Mouse (Mus musculus): ENCODE measurements around the gene Pnliprp2.

Pnliprp2 gene

DNA sequence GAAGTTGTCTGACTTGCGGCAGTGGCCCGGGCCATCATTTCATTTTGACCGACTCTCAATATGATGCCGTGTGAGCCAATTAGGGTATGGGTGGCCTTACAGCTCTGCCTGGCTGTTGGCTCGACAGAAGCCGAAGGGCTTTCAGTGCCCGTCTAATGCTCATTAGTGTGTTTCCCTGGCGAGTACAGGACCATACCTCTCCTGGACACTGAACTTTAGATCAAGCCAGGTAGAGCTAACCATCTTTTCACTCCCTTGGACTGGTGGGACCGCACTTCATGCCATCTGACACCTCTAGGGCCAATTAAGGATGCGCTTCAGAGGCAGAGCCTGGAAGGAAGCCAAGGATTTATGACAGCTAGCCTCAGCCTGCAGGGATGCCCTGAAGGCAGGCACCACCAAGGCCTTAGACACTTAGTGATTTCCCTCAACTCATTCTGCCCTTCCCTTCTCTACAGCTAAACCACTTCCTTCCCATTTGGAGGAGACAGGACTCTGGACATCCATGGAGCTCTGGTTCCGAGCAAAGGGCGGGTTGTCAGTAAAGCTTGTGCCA lies 35.7 kb downstream of the Pnliprp2 start:
- no peak for DNase-seq (ENCODE audit: low spot score in 2 of 2)

DNA sequence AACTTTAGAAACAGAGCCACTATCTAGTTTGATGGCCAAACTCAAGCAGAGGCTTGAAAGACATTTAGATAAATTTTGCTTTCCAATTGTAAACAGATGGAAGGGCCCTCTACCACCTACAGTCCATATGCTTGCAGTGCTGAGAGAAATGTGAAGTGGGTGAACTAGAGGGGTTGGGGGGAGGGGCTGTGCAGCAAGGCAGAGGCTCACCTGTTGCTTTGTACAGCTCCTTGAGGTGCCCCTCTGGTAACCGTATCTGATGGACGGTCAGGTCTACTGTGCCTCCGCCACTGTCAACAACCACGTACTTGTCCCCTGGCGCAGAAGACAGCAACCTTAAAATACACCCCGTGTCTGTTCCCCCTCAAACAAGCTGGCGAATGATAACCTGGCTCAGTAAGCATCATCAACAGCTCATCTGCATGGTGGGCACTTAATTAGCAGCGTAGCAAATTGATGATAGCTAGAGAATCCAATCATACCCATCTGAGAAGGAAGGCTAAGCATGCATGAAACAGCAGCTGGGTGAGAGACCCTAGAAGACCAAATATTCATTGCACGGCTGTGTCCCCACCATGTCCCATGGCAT lies 45.8 kb downstream of the Pnliprp2 start:
- DNase-seq (ENCODE audit: low spot score in 2 of 2), result no peak

DNA sequence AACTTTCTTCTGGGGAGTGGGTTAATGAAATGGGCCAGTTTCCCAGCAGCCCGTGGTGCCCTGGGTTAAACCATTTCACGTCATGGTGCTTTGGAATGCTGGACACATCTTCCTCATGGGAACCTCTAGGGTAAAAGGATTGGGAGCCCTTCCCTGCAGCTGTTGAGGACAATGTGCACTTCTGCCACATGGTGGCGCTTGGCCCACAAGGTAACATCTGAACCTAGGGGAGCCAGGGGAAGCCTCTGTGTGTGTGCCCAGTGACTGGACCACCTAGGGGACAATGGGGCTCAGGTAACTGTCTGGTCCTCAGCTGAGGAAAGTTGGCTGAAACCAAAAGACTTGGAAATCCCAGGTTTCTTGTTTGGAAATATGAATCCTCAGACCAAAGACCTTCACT lies 46.8 kb downstream of the Pnliprp2 start:
- peak; percentile 21 to 63 for DNase-seq (ENCODE audit: low spot score in 2 of 2)

GRCm38 (mm10) chr19:58808864-58809263 lies 49.3 kb downstream of the Pnliprp2 start:
- DNase-seq (ENCODE audit: low spot score in 2 of 2), result no peak

GRCm38 (mm10) chr19:58810536-58810935 lies 51.0 kb downstream of the Pnliprp2 start:
- no peak for DNase-seq (ENCODE audit: low spot score in 2 of 2)

DNA sequence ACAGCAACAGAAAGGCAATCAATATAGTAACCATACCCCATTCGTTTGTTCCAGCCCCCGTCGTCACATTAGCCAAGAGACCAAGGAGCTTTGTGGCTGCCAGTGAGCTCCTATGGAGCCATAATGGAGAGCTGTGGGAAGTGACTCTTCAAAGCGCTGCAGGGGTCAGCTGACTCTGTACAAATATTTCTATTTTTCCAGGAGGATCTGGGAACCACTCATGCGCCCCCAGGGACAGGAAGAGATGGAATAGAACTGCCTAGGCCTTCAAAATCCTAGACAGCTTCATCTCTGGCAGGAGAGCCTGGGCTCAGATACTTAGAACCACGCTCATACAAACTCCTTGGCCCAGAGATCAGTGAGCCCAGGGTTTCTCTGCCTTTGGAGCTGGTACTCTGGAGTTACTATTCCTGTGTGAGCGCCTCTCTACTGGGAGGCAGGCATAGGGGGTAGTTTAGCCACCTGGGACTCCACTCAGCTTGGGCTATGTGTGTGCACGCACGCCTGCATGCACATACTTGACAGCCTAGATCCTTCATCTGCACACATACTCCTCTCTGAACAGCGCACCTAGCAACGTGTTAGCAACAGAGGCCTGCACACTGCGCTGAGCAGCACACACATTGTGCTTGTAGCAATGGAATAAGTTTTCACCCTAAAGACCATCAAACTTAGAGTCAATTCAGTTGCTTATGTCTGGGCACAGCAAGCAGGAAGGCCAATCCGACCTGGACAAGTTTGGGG lies 55.8 kb downstream of the Pnliprp2 start:
- DNase-seq (ENCODE audit: low spot score in 2 of 2), result no peak

GRCm38 (mm10) chr19:58816453-58817041 lies 57.0 kb downstream of the Pnliprp2 start:
- DNase-seq (ENCODE audit: low spot score in 2 of 2), result no peak

DNA sequence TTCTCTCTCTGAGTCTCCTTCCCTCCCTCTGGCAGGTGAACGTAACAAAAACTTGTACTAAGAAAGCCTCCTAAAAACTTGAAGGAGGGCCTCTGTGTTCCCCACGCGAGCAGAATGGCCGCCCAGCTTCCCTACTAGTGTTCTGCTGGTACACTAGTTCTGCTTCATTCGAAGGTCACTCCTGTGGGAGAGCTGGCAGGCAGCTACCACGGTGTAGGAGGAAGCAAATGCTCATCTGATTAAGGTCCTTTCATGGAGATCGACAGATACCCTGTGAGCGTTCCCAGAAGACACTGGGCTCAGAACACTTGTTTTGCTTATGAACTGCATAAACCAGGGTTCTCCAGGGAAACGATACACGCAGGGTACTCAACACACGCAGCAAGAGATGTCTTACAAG lies 57.9 kb downstream of the Pnliprp2 start:
- no peak for DNase-seq (ENCODE audit: low spot score in 2 of 2)

- no peak for DNase-seq (ENCODE audit: low spot score in 2 of 2)
Measured at GRCm38 (mm10) chr19:58818571-58819415, 59.3 kb downstream of the Pnliprp2 start.

DNA sequence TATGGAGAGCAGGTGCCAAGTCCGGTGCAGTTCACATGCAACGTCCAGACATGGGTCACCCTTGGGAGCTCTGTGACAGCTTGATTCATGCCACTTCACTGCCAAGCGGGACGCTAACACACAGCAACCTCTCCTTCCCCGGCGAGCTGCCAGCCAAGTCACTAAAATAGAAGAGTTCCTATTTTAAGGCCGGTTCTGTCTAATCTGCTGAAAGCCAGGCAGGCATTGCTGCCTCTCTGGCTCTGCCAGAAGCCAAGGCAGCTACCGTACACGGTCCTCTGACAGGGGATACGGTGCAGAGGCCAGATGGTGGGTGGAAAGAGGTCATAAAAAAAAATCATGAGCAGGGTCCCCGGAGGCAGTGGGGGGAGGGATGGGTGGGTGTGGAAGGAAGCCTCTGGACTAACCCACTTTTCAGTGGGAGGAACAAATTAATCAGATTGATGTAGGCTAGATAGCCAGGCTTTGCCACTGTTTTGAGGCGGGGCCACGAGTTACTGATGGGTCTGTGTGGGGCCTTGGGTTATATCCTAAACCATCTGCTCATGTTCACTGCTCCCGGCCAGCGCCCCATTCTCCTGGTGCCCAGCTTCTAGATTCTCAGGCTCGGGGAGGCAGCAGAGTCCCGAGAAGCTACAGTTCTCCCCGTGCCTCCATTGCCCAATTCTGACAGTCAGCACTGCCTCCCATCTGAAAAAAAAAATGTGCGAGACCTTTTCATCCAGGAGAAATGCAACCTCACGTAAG lies 63.1 kb downstream of the Pnliprp2 start:
- no peak for DNase-seq (ENCODE audit: low spot score in 2 of 2)

GRCm38 (mm10) chr19:58823301-58823700 lies 63.8 kb downstream of the Pnliprp2 start:
- no peak for DNase-seq (ENCODE audit: low spot score in 2 of 2)

GRCm38 (mm10) chr19:58824316-58824715 lies 64.8 kb downstream of the Pnliprp2 start:
- no peak for DNase-seq (ENCODE audit: low spot score in 2 of 2)
